Mouse (Mus musculus) bone marrow macrophage, adult 2 months (primary cell): ENCODE measurements around the gene Borcs5. TPM values are rescaled to one million over a fixed set of nuclear protein-coding genes. Genes with fewer than 3 reads are reported as not detected.

ENCODE experiments used
- H3K27ac ChIP-seq: 2 replicates; pipeline ENCODE4 v1.5.1; 2012; ENCODE audit warnings: low read depth, low read length; ENCODE audit not compliant: insufficient read depth
- H3K4me1 ChIP-seq: 2 replicates; pipeline ENCODE4 v1.6.1; 2012; ENCODE audit warnings: low read length; ENCODE audit not compliant: control insufficient read depth, insufficient read depth
- H3K4me3 ChIP-seq: 2 replicates; pipeline ENCODE4 v1.5.1; 2012; ENCODE audit warnings: mild to moderate bottlenecking, low read length, moderate library complexity; ENCODE audit not compliant: insufficient read depth
- CTCF ChIP-seq: IDR thresholded peaks from 2 replicates; pipeline ENCODE4 v1.5.1; 2012; ENCODE audit warnings: low read depth, mild to moderate bottlenecking, low read length, moderate library complexity
- POLR2A ChIP-seq: IDR thresholded peaks from 2 replicates; pipeline ENCODE4 v1.6.1; 2012; ENCODE audit warnings: mild to moderate bottlenecking, low read depth, low read length, borderline replicate concordance
- polyA plus RNA-seq: library from polyadenylated mRNA; stranded (reverse); fragments of >200 nt; gene quantifications from 2 replicates; pipeline ENCODE4 v1.2.4, GENCODE M21; 2012; ENCODE audit not compliant: missing spikeins, insufficient read depth, insufficient read length

The Borcs5 gene
- 3.6 and 4.5 TPM in 2 replicates for polyA plus RNA-seq

- no peak for TF ChIP-seq CTCF
- TF ChIP-seq POLR2A, result no peak
- Histone ChIP-seq H3K4me3 (no peak within 1 kb of the TSS), H3K27ac (no peak within 1 kb of the TSS), H3K4me1 (peaks cover 14% of the 10 kb centered on the region)
Observed at GRCm38 (mm10) chr6:134639210-134639609, at the start of gene Borcs5. Borcs5 (plus strand) TSS chr6:134639510.

GRCm38 (mm10) chr6:134591614-134592013, 47.7 kb upstream of the Borcs5 start:
- Histone ChIP-seq H3K4me3 (no peak overlapping the region), H3K27ac (no peak overlapping the region), H3K4me1 (peaks cover 9% of the 10 kb centered on the region; the same call in 1 of the 2 replicates)
- TF ChIP-seq POLR2A, result no peak
- no peak for TF ChIP-seq CTCF

- H3K4me3 ChIP-seq, result peak overlapping the region; percentile 45
- peaks cover 9% of the 10 kb centered on the region; the same call in 1 of the 2 replicates for H3K4me1 ChIP-seq
- H3K27ac ChIP-seq, result peak overlapping the region; percentile 39
- TF ChIP-seq CTCF (no peak), POLR2A (no peak)
Observed at GRCm38 (mm10) chr6:134594569-134595442, 44.5 kb upstream of the Borcs5 start.

- no peak overlapping the region for H3K27ac ChIP-seq
- TF ChIP-seq CTCF (no peak), POLR2A (no peak)
- H3K4me1 ChIP-seq, result peaks cover 9% of the 10 kb centered on the region; the same call in 1 of the 2 replicates
- no peak overlapping the region for H3K4me3 ChIP-seq
Observed at GRCm38 (mm10) chr6:134597651-134598229, 41.6 kb upstream of the Borcs5 start.

- H3K4me3 ChIP-seq, result no peak overlapping the region
- peaks cover 9% of the 10 kb centered on the region; the same call in 1 of the 2 replicates for H3K4me1 ChIP-seq
- TF ChIP-seq CTCF, result no peak
- no peak for TF ChIP-seq POLR2A
- no peak overlapping the region for H3K27ac ChIP-seq
Observed at GRCm38 (mm10) chr6:134599239-134599638, 40.1 kb upstream of the Borcs5 start.

GRCm38 (mm10) chr6:134601130-134601529, 38.2 kb upstream of the Borcs5 start:
- no peaks in the 10 kb centered on the region for H3K4me1 ChIP-seq
- H3K27ac ChIP-seq, result no peak overlapping the region
- no peak overlapping the region for H3K4me3 ChIP-seq
- TF ChIP-seq POLR2A (no peak), CTCF (no peak)

GRCm38 (mm10) chr6:134601766-134602165, 37.5 kb upstream of the Borcs5 start:
- H3K27ac ChIP-seq, result no peak overlapping the region
- no peak overlapping the region for H3K4me3 ChIP-seq
- no peaks in the 10 kb centered on the region for H3K4me1 ChIP-seq
- TF ChIP-seq POLR2A, result no peak
- no peak for TF ChIP-seq CTCF

- no peak overlapping the region for H3K4me3 ChIP-seq
- H3K27ac ChIP-seq, result no peak overlapping the region
Observed at GRCm38 (mm10) chr6:134602371-134603003, 36.8 kb upstream of the Borcs5 start.

GRCm38 (mm10) chr6:134605196-134605595, 34.1 kb upstream of the Borcs5 start:
- Histone ChIP-seq H3K4me3 (no peak overlapping the region), H3K4me1 (no peaks in the 10 kb centered on the region), H3K27ac (no peak overlapping the region)
- TF ChIP-seq POLR2A, result no peak
- TF ChIP-seq CTCF, result no peak

More at GRCm38 (mm10) chr6:134602371-134603003, 36.8 kb upstream of the Borcs5 start:
- TF ChIP-seq CTCF (no peak), POLR2A (no peak)
- no peaks in the 10 kb centered on the region for H3K4me1 ChIP-seq
